Mouse (Mus musculus) layer of hippocampus, adult 18-20 months (tissue): ENCODE measurements around the gene Timm10. TPM values are rescaled to one million over a fixed set of nuclear protein-coding genes. Genes with fewer than 3 reads are reported as not detected.

Experiments used
- DNase-seq, 2 experiments: peaks; one replicate each; pipeline ENCODE4 v3.0.0; 2022; ENCODE audit warnings: low spot score in 2 of 2
- total RNA-seq, 2 experiments: library from RNA; stranded (reverse); gene quantifications; 2 replicates each; pipeline ENCODE4 v1.2.3; 2021

Timm10 gene
- total RNA-seq, 2 experiments from 2014 or later = 52.0 to 57.7 TPM

DNA sequence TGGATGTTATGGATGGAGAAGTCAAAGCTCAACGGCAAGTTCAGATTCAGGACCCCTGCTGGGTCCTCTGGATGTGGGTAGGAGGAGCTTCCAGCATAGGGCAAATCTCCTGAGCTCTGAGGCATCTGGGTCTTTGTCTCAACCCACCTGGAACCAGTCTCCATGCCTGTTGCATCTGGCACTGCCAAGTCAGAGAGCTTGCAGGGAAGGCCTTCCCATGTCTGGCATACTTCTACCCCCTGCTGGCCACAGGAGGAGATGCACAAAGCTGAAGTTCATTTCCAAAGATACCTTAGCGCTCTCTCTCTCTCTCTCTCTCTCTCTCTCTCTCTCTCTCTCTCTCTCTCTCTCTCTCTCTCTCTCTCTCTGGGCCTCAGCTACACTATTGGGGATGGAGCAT, 28.9 kb downstream of the Timm10 start:
- peak in 1 of 2 experiments; percentile 78 for DNase-seq

DNA sequence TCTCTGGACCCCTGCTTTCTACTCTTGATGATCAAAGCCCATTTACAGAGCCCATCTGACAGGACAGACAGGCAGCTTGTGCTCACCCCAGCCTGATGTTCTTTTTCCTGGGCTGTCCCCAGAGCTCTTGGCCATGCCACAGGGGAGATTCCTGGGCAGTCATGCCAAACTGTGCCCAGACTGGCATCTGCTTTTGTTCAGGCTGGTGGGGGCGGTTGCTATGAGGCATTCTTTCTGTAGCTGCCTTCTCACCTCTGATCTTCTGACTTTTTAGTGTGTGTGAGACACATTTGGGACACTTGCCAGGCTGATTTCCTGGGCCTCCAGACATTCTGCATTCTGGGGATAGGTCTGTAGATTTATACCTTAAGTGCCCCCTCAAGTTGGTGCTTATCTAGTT, 31.8 kb downstream of the Timm10 start:
- no peak for DNase-seq

DNA sequence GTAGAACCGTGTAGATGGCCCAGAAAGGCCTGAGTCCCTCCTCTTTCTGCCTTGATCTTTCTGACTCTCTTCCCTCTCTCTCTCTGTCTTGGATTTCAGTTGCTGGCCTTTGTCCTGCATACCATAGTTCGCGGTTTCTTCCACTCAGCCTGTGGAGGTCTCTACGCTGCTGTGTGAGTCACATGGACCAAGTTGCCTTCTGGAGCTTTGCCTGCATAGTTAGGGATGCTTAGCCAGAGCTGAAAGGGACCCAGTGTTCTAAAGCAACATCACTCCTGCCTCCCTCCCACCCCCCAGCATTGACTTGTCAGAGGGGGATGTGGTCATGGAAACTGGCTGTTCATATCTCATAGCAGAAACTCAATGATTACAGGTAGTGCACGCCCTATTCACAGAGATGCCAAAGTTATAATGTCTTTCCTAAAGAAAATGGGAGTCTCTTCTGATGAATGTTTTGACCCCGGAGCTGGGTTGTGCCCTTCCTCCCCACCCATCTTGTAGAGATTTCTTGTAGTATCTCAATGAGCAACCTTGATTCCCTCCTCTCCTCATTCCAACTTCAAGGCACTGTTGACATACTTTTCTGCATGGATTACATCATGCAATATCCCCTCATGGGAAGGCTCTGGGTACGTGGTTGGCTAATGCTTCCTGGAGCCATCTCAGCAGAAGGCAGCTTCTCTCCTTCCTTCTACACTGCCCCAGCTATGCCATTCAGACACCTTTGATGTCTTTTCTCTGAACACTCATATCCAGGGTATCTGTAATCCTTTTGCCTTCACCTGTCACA, 33.4 kb downstream of the Timm10 start:
- DNase-seq = no peak

DNA sequence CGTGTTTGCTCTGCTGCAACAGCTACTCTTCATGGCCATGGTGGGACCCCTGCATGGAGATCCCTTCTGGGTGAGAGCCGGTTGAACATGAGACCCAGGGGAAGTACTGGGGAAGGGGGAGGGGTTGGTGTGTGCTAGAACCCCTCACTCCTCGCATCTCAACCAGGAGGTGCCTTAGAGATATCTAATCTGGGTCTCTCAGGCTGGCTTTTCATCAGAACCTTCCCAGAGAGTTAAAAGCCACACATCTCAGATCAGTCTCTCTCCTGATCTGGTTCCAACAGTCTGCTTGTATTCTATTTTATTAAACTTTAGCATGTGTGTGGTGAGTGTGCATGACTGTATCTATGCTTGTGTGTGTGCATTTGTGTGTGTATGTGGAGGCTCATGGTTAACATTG, 34.6 kb downstream of the Timm10 start:
- no peak for DNase-seq

DNA sequence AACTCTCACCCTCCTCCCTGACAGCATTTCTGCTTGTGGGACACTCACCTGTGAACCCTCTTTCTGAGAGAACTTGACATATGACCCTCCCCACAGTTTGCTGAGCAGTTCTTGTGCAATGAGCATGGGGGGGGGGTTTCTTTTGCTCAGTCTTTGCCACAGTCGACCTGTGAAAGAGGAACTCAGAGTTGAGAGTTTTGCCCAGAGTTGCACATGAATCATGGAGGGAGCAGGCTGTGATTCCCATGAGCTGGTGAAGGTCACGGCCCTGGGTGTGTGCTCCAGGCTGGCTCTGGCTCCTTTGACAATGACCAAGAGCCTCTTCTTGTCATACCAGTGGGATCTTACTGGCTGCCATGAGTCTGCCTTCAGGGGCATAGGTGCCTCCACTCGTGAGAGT, 35.4 kb downstream of the Timm10 start:
- no peak for DNase-seq

DNA sequence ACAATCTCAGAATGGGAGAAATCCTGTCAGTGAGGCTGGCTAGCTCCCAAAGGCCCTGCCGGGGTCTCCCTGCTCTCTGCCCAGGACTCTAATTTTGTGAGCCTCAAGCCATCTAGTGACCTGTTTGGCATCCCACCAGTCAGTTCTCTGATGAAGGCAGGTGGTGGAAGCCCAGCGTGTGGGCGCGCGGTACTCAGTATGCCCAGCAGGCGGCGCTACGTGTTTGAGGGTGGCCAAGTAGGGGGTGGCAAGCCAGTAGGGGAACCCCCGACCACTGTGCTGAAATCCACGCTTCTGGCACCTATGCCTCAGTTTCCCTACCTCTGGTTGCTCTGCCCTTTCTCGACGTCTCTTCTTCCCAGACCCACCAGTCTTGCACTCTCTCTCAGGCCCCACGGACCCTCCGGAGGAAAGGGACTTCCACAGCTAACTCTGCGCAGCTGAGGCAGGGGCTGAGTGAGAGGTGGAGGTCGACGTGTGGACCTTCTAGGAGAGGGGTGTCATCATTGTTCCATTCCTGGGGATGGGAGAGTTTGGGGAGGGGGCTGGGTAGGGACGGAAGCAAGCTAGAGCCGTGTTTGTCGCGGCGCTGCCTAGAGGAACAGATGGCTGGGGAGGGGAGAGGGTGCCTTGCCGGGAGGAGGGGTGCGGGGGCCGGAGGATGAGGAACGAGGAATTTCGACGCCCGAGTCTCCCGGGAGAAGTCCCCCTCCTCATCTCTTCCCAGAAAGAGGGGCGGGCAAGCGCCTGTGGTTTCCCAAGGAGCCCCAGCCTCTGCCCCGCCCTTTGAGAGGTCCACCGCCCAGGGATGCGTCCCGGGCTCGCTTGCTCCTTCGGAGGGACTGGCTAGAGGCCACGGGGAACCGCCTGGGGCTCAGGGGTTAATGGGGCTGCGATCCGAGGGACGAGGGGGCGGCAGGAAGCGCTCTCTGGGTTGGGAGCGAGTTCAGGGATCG, 39.1 kb downstream of the Timm10 start:
- peak; percentile 72 to 82 for DNase-seq

DNA sequence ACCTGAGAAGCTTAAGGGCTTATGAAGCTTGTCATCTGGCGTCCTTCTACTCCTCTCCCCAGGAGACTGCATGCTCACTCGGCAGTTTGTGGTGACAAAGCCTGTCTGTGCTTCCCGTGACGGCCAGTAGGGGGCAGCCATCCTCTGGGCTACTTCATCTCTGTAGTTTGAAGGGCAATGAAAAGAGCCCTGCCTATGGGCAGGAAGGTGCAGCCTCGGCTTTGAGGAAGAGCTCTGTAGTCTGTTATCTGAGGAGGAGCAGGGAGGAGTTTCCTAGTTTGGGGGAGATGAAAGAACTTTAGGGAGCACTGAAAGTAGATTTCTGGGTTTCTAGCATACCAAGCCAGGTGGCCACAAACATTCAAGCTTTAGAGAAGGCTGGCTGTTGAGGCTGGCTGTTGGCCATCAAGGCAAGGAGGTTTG, 41.7 kb downstream of the Timm10 start:
- peak; percentile 67 to 87 for DNase-seq

DNA sequence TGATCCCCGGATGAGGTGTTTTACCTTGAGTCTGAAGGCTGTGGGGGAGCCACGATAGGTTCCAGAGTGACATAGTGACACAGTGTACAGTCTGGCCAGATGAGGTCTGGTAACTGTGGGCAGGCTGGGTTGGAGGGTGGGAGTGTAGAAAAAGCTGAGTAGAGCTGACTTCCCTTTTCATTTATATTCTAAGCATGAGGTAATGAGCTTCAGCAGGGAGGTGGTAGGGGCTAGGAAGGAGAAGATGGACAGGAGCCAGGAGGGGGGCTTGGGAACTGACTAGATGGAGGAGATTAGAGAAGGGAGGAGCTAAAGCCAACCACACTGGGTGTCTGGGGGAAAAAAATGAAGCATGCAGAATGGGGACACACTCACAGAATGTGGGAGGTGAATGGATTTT, 42.2 kb downstream of the Timm10 start:
- peak in 1 of 2 experiments; percentile 49 for DNase-seq

DNA sequence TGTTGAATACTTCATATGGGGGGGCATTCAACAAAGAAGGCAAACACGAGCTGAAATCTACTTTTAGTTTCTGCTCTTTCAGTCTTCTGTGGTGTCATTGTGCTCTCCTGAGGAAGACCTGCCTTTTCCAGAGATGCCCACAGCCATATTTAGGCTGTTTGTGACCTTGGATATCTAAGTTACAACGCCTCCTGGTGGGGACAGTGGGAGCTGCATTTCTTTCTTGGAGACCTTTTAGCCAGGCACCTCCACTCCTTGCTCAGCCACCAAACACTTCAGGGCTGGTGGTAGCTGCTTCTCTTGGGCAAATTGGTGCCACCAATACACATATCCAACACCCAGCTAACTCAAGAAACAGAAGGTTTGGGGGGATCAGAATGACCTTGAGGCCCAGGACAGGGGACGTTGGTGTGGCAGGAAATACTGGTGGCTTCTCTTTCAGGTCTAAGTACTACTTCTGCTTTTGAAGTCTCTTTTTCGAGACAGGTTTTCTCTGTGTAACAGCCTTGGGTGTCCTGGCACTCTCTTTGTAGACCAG, 43.9 kb downstream of the Timm10 start:
- peak in 1 of 2 experiments; percentile 18 for DNase-seq

DNA sequence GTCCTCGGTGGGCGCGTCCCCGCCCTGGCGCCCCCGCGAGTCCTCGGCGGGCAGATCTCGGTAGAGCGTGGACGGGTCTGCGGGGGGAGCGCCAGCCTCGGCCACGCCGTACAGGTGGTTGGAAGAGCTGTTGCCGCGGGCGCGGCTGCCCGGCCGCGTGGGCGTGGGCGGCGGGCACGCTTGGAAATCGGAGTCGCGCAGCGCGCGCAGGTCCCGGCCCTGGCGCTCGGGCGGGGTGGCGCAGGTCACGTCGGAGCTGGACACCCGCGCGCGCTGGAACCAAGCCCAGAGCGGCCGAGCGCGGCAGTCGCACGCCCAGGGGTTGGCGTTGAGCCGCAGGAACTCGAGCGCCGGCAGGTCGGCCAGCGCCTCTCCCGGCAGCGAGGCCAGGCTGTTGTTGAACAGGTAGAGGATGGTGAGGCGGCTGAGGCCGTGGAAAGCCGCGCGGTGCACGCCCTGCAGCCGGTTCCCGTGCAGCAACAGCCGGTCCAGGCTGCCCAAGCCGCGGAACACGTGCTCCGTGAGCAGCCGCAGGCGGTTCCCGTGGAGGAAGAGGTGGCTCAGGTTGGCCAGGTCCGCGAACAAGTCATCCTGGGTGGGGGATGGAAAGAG, 45.4 kb downstream of the Timm10 start:
- DNase-seq = peak in 1 of 2 experiments; percentile 15

DNA sequence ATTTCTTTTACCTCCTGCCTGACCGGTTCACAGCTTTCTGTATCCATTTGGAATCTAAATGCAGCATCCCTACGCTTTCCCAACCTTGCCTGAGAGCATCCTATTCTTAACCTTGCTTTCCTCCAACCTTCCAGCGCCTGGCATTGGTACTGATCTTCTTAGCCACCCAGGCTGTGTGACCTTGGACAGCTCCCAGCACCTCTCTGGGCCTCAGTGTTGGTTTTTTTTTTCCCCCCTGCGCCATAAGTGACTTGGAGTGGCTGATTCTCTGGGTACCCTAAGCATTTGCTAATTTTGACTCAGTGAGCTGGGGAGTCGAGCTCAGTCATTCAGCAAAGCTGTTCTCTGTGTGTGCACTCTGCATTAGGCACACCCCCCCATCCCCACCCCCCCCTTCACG, 49.0 kb downstream of the Timm10 start:
- no peak for DNase-seq

Other genes with a start within 250 kb of the Timm10 start
- 10 to 100 TPM; 38.2 to 48.0 TPM for gene Ctnnd1, start 176.2 kb upstream of the Timm10 start, total RNA-seq
- not detected for gene Btbd18, start 167.9 kb upstream of the Timm10 start, total RNA-seq
- gene Selenoh, start 156.2 kb upstream of the Timm10 start, total RNA-seq = 10 to 100 TPM; 22.6 to 25.0 TPM
- gene Gm28635, start 149.0 kb upstream of the Timm10 start, total RNA-seq = 1 to 10 TPM; 2.4 to 7.2 TPM
- gene Med19, start 148.6 kb upstream of the Timm10 start, total RNA-seq = 10 to 100 TPM; 33.9 to 34.4 TPM
- gene Tmx2, start 147.9 kb upstream of the Timm10 start, total RNA-seq = 100 to 1,000 TPM; 232 to 252 TPM
- gene Zdhhc5, start 111.8 kb upstream of the Timm10 start, total RNA-seq = 10 to 100 TPM; 36.3 to 39.1 TPM
- 10 to 100 TPM; 10.7 to 11.7 TPM for gene Clp1, start 99.6 kb upstream of the Timm10 start, total RNA-seq
- gene Ypel4, start 92.9 kb upstream of the Timm10 start, total RNA-seq = 10 to 100 TPM; 81.2 to 84.9 TPM
- 1 to 10 TPM; 1.9 to 2.5 TPM for gene Gm19426, start 83.3 kb upstream of the Timm10 start, total RNA-seq
- 1 to 10 TPM; 5.9 to 7.5 TPM for gene Serping1, start 51.6 kb upstream of the Timm10 start, total RNA-seq
- gene Ube2l6, start 28.2 kb upstream of the Timm10 start, total RNA-seq = 1 to 10 TPM; 4.8 to 5.9 TPM
- gene Smtnl1, start 4.3 kb upstream of the Timm10 start, total RNA-seq = not detected
- under 1 TPM; 0.15 to 0.27 TPM for gene Slc43a1, start 11.9 kb downstream of the Timm10 start, total RNA-seq
- gene Rtn4rl2, start 59.7 kb downstream of the Timm10 start, total RNA-seq = 100 to 1,000 TPM; 103 to 104 TPM
- under 1 TPM; 0.30 to 0.58 TPM for gene Slc43a3, start 109.6 kb downstream of the Timm10 start, total RNA-seq
- not detected for gene Prg2, start 153.5 kb downstream of the Timm10 start, total RNA-seq
- gene Prg3, start 161.2 kb downstream of the Timm10 start, total RNA-seq = not detected
- gene Ssrp1, start 210.2 kb downstream of the Timm10 start, total RNA-seq = 100 to 1,000 TPM; 114 to 115 TPM
- 1 to 10 TPM; 1.6 to 2.1 TPM for gene P2rx3, start 210.5 kb downstream of the Timm10 start, total RNA-seq
- 100 to 1,000 TPM; 175 to 194 TPM for gene Tnks1bp1, start 221.0 kb downstream of the Timm10 start, total RNA-seq